Mouse (Mus musculus): Measurements from ENCODE around the gene Cd68.

DNA sequence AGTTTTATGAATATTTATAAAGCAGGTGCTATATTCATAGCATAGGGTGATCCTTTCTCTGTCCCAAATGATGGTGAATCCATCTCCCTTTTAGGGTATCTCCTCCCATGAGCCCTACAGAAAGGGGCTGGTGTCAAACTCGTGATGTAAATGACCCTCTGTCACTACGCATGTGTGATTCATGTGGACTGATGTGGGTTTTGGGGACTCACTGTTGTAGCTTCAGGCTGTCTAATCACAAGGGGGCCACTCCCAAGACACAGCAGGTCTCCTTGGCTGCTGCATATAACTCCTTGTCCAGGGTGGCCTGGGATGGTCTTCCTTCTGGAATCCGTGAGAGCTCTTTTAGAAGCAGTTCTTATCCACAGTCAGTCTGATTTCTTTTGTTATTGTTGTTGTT lies 44.5 kb upstream of the Cd68 start:
- no peak for TF ChIP-seq CTCF (IDR thresholded peaks at IDR 0.05; ENCODE audit: low read depth)
- no peak for TF ChIP-seq EP300 (IDR thresholded peaks at IDR 0.05; ENCODE audit: low read depth)

Measured in heart, postnatal 0 days (tissue).